Mouse (Mus musculus) liver (tissue): ENCODE data around the gene Nacad.

Source experiments
- DNase-seq: peaks from one replicate; pipeline ENCODE4 v3.0.0-alpha.2; 2020; ENCODE audit warnings: mixed read lengths

The Nacad gene

GRCm38 (mm10) chr11:6603224-6603623, 2.6 kb downstream of the Nacad start:
- DNase-seq: no peak

- DNase-seq: no peak
These were observed 3.2 kb downstream of the Nacad start for GRCm38 (mm10) chr11:6602662-6603061.

- no peak for DNase-seq
These were observed 4.0 kb downstream of the Nacad start for GRCm38 (mm10) chr11:6601649-6602480.

- peak; percentile 56 for DNase-seq
These were observed 5.4 kb downstream of the Nacad start for GRCm38 (mm10) chr11:6600284-6600944.

GRCm38 (mm10) chr11:6599831-6600230, 6.0 kb downstream of the Nacad start:
- no peak for DNase-seq

- DNase-seq: peak; percentile 68
These were observed 6.7 kb downstream of the Nacad start for GRCm38 (mm10) chr11:6599011-6599681.

- DNase-seq: no peak
These were observed 7.5 kb downstream of the Nacad start for GRCm38 (mm10) chr11:6598191-6598889.

- no peak for DNase-seq
These were observed 8.3 kb downstream of the Nacad start for GRCm38 (mm10) chr11:6597523-6597922.

GRCm38 (mm10) chr11:6596616-6597015, 9.2 kb downstream of the Nacad start:
- no peak for DNase-seq

GRCm38 (mm10) chr11:6596205-6596604, 9.6 kb downstream of the Nacad start:
- DNase-seq: no peak

- DNase-seq: peak; percentile 74
These were observed 10.5 kb downstream of the Nacad start for GRCm38 (mm10) chr11:6595339-6595738.

GRCm38 (mm10) chr11:6594845-6595244, 11.0 kb downstream of the Nacad start:
- no peak for DNase-seq

- DNase-seq: no peak
These were observed 12.4 kb downstream of the Nacad start for GRCm38 (mm10) chr11:6593406-6593805.

- DNase-seq: peak; percentile 81
These were observed 14.7 kb downstream of the Nacad start for GRCm38 (mm10) chr11:6590933-6591675.

- DNase-seq: peak; percentile 72
These were observed 16.0 kb downstream of the Nacad start for GRCm38 (mm10) chr11:6589838-6590237.

GRCm38 (mm10) chr11:6588295-6588694, 17.6 kb downstream of the Nacad start:
- DNase-seq: no peak

GRCm38 (mm10) chr11:6587249-6587940, 18.5 kb downstream of the Nacad start:
- no peak for DNase-seq

- DNase-seq: no peak
These were observed 19.2 kb downstream of the Nacad start for GRCm38 (mm10) chr11:6586660-6587059.

GRCm38 (mm10) chr11:6585748-6586147, 20.1 kb downstream of the Nacad start:
- no peak for DNase-seq

- no peak for DNase-seq
These were observed 24.3 kb downstream of the Nacad start for GRCm38 (mm10) chr11:6581560-6581959.

GRCm38 (mm10) chr11:6580065-6580750, 25.6 kb downstream of the Nacad start:
- DNase-seq: no peak
